Mouse (Mus musculus) 3134 (cell line): ENCODE data around the gene Rps6kb2.
A peak's percentile ranks its signal among the peaks of the same experiment; 100 is the strongest.

Source experiments
- DNase-seq: peaks from one replicate; pipeline ENCODE4 v3.0.0-alpha.2; 2011; ENCODE audit warnings: low spot score; ENCODE audit not compliant: insufficient read length; ENCODE audit errors: extremely low read depth

Rps6kb2 gene

DNA sequence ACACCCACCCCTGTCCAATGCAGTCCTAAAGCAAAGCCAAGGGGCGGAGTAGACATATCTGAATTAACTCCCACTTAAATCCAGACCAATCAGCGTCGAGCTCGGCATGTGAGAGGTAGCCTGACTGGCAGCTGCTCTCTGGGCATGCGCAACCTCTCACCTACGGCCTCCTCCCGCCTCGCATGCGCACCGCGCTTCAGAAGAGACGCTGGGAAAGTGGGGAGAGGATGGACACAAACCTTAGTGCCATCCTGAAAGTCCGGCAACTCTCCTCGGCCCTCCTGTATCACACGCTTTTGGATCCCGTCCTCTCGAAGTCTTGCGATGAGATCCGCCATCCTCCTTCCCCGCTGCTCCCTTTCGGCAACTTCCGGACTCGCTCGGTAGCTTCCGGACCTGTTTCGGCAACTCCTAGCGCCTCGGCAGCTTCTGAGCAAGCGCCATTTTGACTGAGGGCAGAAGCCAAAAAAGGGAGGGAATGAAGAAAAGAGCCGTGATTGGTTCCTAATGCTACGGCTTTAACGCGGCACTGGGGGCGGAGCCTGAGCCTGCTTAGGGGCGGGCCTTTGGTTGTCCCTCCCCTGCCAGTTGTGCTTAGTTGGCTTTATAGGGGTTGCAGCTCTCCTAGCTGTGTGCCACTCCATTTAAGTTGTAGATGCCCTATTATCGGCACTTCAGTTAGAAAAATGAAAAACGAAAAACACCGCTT, 41.9 kb downstream of the Rps6kb2 start:
- peak; percentile 95 for DNase-seq

DNA sequence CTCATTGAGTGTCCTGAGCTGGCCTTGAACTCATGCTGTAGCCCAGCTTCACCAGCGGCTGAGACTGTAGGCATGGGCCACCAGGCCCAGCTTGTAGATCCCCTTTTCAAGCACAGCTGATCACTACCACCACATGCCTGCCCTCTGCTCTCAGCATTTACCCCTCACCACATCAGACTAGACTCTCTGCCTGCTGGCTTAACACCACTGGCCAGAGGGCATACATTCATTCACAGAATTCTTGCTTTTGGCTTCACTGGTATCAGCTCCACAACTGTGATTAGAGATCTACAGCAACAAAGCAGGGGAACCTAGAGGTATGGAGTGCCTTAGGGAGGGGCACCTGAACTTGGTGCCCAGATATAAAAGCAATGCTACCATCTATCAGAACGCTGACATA, 42.7 kb downstream of the Rps6kb2 start:
- no peak for DNase-seq

DNA sequence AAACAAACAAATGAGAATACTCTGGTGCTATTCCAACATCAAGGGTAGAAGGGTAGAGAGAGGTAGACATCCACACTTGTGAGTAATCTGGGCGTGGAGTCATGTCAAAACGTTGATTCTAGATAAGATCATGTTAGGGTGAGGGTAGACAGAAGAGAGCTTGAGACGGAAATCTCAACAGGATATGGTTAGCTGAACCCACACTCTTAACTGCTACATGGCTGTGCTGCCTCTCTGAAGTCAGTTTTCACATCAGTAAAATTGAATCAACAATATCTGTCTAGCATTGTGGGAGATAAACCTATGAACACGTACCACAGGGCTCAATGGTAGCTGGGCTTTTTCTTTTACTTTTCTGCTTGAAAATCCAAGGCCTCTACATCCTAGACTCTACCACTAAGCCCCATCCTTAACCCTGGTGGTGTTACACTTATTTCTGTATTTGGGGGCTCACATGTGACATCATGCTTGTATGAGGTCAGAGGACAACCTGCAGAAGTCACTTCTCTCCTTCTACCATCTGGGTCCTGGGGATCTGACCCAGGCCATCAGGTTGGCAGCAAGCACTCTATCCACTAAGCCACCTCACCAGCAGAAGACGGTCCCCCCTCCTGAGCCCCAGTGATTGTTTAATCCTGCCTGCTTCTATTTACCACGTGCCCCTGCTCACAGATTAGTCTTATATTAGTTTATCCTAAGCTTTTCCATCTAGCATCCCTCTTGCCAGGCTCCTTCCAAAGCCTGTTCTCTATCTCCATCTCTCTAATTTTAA, 43.3 kb downstream of the Rps6kb2 start:
- no peak for DNase-seq

DNA sequence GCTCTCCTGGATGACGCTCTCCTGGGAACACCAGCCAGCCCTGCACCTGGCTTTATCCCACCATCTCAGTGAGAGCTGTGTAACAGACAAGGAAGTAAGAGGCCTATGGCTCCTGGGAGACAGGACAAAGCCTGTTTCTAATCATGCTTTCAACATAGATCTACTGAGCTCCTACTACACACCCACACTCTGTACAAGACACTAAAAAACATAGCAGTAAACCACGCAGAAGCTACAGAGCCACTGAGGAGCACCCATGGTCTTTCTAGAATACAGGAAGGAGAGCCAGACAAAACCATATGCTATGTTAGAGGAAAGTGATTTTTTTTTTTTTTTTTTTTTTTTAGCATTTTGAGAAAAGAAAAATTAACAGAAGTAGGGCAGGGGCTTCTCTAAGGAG, 44.8 kb downstream of the Rps6kb2 start:
- DNase-seq = no peak

DNA sequence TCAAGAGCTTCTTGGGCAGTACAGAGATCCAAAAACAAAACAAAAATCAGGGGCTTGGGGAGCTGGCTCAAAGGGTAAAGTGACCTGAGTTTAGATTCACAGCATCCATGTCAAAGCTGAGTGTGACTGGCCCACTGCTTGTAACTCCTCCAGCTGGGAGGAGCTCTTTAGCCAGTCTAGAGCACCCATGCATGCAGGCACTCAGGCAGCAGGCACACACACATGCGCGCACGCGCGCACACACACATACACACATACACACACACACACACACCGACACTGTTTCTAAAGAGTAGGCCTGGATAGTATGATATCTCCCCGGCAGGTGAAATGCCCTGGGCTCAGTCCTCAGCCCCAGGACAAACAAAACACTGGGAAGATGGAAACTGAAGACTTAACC, 46.1 kb downstream of the Rps6kb2 start:
- DNase-seq = no peak

DNA sequence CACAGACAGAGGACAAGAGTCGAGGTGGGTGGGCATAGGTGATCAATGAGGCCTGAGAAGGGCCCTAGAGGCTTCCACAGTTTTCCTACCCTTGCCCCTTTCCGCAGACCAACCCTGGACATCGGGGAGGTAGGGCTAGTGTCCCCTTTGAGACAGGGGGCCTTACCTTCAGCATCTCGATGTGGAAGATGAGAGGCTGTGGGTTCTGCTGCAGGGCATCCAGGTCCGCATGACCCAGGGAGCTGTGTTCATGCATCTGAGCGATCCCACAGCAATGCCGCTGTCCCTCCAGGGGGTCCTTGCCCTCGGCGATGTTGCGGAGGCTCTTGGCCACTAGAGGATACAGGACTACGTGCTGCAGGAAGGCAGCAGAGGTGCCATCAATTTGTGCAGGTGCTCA, 47.3 kb downstream of the Rps6kb2 start:
- DNase-seq = no peak

DNA sequence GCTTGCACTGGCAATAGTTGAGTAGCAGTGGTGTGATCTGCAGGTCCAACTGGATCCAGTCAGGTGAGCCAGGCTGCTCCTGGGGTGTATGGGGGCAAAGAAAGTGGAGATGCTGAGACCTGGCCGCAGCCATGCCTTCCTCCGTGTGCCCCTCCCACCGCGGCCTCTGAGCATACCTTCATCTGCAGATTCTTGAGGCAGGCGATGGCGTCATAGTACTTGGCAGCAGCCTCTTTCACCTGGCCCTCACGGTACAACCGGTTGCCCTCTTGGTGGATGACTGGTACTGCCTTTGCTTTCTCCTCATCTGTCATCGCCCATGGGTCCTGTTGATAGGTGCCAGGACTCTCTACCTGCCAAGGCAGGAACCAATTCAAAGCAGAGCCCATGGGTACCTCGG, 48.0 kb downstream of the Rps6kb2 start:
- DNase-seq = no peak

DNA sequence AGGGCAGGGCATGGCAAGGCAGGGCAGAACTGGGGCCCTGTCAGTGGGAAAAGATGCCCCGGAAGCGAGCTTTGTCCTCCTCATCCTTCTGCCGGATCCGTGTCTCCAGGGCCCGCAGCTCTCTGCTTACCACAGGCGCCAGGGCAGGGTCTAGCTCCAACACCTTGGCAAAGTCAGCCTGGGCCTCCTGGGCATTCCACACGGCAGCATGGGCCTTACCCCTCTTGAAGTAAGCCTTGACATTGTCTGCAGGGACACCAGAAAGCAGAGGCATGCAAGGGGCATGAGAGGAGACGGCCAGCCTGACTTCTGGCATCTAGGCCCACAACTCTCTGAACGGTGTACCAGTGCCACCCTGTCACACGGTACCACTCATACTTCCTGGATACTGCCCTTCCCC, 48.6 kb downstream of the Rps6kb2 start:
- DNase-seq = no peak

DNA sequence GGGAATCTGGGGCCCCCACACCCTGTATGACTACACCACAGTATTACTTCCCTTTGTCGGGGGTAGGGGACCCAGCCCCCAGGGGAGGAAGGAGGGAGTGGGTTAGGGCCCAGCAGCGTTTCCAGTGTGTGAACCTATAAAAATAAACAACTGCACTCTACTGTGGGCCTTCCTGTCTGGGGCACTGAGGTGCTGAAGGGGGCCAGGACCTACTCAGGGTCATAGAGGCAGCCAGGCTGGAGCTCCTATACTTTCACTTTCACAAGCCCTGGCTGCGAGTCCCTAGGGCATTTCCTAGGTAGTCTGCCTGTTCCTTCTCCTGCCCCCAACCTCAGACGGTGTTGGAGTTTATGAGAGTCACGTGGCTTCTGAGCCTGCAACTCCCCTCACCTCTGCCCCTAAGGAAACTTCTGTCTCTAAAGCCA, 49.3 kb downstream of the Rps6kb2 start:
- no peak for DNase-seq

DNA sequence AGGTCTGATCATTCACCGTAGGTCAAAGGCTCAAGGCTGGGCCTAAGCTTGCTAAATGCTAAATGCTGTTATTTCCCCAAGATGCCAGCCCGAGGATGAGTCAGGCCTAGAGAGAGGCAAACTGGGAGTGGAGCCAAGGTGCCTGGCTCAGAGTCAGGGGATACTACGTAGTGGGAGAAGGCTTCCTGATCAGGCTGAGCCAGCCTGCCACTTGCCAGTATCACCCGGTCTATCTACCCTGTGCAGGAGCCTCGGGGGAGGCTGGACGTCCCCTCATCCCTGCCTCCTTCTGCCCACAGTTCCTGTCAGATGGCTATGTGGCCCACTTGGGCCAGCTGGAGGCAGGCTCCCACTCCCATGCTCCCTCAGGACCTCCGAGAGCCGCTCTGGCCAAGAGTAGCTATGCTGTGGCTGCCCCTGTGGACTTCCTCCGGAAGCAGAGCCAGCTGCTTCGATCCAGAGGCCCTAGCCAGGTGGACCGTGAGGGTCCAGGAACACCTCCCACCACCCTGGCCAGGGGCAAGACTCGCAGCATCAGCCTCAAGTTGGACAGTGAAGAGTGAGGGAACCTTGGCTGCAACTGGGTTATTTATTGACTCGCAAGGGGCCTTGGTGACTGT, 49.9 kb downstream of the Rps6kb2 start:
- peak; percentile 84 for DNase-seq

DNA sequence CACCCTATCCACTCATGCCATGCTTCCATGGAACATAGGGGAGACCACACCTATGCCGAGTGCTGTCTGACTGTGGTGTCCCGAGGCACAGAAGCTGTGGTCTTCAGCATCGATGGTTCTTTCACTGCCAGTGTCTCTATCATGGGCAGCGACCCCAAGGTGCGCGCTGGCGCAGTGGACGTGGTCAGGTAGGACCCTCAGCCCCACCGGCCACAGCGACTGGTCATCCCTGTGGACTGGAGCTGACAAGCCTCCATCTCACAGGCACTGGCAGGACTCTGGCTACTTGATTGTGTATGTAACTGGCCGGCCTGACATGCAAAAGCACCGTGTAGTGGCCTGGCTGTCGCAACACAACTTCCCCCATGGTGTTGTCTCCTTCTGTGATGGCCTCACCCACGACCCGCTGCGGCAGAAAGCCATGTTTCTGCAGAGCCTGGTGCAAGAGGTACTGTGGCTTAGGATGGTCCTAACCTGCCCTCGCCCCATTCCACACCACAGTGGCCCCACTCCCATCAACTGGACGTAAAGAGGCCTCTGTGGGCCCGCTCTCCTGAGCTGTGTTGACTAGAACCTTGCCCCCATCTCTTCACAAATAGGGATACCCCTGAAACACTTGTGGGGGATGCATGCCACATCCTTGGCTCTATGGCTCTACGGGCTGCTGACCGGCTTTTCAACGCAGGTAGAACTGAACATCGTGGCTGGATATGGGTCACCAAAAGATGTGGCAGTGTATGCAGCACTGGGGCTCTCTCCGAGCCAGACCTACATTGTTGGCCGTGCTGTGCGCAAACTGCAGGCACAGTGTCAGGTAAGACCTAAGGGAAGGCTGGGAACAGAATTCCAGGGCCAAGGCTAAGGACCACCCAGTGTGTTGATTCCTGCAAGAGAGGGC, 50.8 kb downstream of the Rps6kb2 start:
- no peak for DNase-seq

DNA sequence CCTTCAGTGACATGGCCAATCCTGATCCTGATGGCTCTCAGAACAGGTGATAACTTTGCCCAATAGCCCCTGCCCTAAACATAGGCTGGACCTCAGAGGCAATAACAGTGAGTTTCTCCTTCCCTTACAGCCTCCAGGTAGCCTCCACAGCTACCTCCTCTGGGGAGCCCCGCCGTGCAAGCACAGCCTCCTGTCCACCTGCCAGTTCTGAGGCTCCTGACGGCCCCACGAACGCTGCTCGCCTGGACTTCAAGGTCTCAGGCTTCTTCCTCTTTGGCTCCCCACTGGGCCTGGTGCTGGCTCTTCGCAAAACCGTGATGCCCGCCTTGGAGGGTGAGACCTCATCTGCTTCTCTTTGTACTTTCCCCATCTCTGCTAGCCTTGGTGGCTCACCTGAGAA, 54.6 kb downstream of the Rps6kb2 start:
- DNase-seq = no peak

DNA sequence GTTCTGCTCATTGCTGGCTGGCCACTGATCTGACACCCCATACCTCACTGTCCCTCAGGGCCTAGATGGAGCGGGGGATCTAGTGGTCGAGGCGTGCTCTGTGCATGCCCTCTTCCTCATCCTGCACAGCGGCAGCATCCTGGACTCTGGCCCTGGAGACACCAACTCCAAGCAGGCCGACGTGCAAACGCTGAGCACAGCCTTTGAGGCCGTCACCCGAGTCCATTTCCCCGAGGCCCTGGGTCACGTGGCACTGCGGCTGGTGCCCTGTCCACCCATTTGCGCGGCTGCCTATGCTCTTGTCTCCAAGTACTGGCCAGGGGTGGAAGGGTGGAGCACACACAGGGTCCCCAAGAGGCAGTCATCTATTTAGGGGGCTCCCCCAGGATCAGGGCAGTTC, 56.5 kb downstream of the Rps6kb2 start:
- DNase-seq = no peak

DNA sequence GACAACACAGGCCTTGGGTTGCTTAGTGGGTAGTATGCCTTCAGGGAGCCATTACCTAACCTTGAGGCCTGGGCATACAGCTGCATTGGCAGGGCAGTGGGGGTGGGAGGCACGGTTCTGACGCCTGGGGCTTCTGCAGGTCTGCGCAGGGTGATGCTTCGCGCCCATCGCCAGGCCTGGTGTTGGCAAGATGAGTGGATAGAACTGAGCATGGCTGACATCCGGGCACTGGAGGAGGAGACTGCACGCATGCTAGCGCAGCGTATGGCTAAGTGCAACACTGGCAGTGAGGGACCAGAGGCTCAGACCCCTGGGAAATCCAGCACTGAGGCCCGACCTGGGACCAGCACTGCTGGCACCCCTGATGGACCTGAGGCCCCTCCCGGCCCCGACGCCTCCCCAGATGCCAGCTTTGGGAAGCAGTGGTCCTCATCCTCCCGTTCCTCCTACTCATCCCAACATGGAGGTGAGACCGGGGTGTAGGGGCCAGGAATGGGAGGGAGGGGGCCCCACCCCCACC, 58.4 kb downstream of the Rps6kb2 start:
- DNase-seq = no peak
